Mouse (Mus musculus) frontal cortex, postnatal 25 days (tissue): ENCODE data around the gene Spred1.

Experiments used
- DNase-seq, 2 experiments: peaks; one replicate each; pipeline ENCODE4 v3.0.0; 2022; ENCODE audit warnings: low spot score in 2 of 2

Gene Spred1

DNA sequence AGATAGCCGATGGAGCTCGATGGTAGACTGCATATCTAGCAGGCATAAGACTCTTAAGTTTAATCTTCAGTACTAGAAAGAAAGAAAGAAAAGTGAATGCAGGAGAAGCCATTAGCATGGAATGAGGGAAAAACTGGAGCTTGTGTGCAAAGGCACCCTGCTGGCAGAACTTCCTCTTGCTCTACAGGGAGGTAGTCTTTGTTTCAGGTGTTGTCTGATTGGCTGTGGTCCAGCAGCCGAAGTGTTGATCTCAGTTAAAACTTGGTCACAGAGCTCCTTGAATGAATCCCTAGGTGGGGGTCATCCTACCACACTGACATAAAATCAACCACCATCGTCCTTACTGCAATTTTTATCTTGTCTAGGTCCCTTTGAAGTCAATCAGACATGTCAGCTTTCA, 55.8 kb downstream of the Spred1 start:
- no peak for DNase-seq

DNA sequence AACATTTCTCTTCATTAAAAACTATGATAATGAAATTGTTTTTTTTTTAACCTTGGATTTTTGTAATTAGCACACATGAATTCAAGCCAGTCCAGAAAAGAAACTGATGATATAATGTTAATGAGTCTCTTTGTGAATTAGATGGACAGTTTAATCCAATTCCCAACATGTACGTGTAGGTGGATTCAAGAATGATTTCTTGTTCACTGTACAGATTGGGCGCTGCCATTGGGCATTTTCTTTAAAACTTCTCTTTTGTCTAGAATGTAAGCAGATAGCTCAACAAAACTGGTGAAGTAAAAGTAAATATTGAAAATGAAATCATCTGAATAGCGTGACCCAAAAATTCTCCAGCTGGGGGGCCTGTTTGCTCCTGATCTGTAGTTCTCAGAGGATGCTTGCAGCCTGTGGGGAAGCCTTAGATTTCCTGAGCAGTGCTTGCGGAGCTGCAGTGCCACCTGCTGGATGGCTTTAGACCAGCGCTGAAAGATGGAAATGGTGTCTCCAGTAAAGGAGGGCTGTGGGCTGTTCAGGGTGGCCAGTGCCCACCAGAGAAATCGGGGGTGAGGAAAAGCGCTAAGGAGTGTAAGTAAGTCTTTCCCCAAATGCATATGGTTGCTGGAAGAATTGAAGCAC, 59.2 kb downstream of the Spred1 start:
- peak; percentile 77 to 79 for DNase-seq

DNA sequence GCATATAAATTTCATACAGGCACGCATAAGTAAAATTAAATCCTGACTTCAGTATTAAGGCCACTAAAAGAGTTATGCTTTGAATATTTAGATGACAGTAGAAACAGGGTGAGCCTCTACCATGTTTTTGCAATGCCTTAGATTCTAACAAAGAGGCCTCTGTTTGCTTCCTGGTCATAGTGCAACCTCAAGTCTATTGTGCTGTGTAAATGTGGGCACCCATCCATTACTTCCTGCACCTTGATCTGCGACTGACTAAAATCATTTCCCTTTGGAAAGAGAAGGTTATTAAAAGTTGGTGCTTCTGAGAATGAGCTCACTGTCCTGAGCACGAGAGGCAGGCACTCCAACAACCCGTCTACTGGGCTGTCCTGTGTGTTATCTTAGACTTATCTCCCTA, 64.4 kb downstream of the Spred1 start:
- no peak for DNase-seq

DNA sequence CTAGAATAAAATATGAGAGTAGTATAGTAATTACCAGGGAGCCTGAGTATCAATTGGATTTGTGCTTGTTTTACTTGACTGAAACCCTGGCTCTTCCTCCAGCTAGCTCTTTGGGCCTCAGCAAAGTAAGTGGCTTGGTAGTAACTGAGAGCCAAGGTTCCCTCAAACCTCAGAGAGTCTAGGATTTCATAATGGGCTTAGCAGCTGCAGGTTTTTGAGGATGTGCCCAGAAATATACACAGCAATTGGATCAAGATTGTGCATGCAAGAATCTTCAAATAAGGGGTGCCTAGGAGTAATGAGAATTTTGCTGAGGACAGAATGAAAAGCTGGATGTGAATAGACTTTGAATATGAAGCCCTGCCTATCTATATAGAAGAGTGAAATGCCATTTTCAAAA, 69.7 kb downstream of the Spred1 start:
- no peak for DNase-seq

DNA sequence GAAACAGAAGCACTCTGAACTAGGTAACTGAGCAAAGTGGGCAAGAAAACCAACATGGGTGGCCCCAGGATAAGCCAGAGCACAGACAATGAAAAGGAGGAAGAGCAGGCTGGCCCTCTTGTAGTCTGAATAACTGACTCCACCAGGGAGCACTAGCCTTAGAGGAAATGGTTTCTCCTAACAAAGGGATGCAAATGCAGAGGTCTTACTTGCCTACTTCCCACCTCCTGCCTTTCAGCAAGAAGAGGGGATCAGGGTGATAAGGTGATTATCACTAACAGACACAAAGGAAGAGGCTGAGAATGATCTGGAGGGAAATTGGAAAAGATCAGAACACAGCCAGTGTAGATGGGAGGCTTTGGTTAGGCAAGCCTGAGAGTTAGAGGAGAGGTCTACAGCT, 73.1 kb downstream of the Spred1 start:
- no peak for DNase-seq

DNA sequence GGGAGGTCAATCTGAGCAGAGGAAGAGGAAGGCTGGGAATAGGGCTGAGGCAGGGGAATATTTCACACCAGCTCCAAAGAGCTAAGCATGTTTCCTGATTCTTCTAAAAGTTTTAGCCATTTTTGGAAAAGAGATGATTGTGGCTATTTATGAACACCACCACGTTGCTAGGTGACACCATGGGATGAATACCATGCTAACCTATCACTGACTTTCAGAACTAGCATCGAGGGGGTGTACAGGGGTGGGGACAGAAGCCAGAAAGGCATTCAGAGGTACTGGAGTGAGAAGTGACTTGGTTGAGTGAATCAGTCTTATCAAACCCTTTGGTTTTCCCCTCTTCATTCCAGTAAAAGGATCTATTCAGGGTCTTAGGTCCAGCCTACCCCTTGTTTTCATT, 74.0 kb downstream of the Spred1 start:
- DNase-seq = no peak

DNA sequence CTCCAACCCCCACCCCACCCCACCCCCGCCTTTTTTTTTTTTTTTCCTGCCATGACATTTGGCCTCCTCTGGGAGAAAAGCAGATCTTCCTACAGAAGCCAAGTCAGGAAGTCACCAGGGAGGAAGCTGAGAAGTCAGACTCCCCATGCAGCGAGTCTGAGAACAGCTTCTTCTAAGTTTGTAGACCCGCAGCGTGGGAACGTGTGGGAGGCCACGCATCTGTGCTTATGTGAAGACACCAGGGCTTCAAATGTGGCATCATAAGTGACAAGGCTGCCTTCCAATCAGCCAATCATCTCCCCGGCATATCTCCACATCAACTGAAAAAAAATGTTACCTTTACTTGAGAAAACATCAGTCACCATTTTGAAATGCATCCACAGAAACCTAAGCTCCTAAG, 74.4 kb downstream of the Spred1 start:
- no peak for DNase-seq

DNA sequence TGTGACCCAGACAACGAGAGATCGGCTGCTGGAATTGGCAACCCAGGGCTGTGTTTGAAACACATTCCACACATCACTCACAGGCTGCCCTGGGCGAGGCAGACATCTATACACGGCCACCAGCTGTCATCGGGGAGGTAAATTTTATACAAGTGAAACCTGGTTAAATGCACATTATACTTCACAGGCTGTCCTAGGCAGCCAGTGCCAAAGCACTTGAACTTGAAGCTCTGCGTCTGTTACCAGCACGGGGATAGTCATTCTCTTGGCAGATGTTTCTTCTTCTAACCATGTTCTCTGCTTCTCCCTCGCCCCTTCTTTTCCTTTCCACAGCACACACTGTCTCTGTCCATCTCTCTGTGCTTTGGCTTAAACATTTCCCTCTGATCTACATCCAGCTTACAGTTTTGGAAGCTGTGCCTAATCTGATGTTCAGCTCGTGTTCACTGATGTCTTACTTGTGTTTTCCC, 79.7 kb downstream of the Spred1 start:
- no peak for DNase-seq

DNA sequence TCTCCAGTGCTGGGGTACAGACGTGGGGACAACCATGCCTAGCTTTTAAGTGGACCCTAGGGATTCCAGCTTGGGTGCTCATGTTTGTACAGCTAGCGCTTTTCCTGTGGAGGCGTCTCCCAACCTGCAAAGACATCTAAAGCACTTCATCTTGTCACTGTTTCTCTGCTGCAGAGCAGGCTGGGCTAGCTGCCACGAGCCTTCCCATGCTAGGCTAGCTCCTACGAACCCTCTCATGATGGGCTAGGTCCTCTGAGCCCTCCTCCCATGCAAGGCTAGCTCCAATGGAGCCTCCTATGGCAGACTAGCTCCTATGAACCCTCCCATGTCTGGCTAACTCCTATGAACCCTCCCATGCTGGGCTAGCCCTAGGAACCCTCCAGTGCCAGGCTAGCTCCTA, 82.2 kb downstream of the Spred1 start:
- peak in 1 of 2 experiments; percentile 34 for DNase-seq

DNA sequence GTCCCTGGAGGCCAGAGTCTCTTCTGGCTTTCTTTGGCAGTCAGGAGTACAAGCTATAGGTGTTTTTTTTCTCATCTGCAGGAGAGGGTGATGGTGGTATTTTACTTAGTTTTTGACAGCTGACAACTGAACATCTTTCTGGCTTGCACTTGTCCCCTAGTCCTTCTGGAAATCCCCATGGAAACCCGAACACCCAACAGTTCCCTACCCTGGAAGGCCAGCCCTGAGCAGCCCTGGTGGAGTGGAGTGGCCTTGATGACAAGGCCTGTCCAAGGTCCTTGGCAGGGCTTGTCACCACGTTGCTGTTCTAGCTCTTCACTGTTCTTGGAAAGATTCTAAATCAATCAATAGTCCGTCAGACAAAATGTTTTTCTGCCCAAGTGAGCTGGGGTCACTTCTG, 83.4 kb downstream of the Spred1 start:
- no peak for DNase-seq

DNA sequence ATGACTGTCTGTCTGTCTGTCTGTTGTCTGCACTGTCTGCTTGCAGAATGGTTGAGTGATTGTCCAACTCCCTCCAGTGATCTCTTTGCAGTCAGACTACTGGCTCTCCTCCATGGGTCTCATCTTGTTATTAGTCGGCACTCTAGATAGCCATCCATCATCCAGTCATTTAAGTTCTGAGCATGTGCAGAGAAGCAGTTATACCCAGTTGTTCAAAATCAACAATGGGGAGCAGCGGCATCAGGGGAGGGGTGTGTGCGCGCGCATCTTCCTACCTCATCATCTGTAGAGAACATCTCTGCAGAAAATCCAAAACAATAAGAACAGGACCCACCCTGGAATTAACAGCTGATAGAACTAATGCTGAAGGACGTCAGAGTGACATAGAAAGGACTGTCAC, 83.9 kb downstream of the Spred1 start:
- no peak for DNase-seq

DNA sequence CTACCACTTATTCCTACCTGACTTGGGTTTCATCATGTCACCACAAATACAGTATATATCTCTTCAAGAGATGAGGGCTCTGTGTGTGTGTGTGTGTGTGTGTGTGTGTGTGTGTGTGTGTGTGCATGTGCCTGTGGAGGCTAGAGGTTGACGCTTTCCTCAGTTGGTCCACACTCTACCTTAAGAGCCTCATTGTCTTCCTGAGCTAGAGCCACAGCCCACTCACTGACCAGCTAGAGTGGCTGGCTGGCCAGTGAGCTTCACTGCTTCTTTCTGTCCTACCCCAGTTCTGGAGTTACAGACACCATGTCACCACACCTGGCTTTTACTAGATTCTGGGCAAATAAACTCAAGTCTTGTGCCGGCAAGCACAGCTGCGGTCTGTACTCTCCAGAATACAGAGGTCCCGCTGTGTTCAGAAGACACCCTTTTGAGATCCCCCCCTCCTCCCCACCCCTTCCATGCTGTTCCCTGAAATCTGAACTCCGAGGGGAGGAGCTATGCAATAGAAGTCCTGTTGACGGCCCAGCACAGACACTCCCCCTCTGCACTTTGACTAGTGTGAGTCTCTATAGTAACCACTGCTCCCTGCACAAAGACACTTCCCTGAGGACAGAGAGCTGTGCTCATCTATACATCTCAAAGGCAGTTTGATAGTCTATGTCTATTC, 89.4 kb downstream of the Spred1 start:
- no peak for DNase-seq

DNA sequence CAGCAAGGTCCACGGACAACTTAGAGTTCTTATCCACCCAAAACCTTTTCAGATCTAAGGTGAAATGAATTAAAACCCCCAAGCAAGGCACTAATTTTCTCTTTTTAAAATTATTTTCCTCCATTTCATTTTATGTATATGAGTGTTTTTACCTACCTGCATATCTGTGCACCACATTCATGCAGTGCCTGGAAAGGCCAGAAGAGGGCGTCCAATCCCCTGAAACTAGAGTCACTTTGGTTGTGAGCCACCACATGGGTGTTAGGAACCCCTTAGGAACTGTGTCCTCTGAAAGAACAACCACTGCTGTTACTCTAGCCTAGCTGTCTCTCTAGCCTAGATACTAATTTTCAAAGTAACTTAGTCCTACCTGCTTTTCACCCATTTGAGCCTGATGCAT, 95.0 kb downstream of the Spred1 start:
- DNase-seq = no peak

DNA sequence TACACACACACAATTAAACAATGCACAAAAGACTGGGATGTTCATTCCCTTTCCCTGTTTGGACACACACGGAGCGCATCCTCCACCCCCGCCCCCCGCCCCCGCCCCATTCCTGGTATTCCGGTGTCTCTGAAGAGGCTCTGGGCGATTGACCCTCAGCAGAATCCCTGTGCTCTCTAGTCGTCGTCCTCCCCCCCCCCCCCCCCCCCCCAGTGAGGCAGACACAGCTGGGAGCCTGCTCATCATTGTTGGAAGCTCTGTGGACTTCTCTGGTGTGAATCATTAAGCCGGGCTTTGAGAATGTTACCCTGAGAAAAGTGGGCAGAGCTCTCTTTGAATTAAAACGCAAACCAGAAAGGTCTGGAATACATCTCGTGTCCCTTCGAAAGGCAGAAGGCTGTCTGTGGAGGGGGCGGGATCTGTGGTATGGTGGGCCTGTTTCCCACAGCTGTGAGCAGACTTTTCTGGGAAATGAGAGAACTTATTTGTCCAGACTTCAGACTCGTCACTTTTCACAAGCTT, 96.6 kb downstream of the Spred1 start:
- no peak for DNase-seq

DNA sequence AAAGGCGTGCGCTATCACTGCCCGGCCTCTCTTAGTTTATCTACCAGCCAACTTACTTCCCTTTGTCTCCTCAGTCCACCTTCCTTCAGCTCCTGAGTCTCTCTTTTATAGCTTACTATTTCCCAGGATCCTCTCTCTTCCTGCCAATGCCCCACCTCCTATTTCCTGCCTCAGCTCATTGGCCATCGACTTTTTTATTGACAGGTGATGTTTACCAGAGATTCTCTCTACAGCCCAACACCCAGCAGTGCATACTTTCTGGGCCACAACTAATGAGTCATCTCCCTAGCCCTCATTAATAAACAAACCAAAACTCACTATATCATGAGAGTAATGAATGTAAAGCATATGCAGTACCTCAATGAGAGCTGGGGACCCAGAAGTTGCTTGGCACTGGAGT, 98.4 kb downstream of the Spred1 start:
- DNase-seq = no peak

DNA sequence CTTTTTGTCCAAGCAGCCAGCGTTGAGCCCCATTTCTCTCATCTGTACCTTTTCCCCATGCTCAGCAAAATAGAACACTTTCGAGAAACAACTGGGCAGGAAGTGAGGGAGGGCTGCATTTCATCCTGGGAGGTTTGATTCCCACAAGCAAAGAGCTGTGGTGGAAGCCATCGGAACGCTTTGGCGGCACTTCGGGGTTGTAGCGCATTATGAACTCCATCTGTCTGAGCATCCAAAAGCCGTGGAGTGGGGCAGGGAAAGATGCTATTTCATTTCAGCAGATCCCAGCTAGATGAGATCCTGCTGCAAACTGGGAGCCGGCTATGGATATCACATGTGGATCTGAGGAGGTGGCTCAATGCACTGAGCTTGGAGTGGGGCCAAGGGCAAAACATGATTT, 101.5 kb downstream of the Spred1 start:
- DNase-seq = no peak

DNA sequence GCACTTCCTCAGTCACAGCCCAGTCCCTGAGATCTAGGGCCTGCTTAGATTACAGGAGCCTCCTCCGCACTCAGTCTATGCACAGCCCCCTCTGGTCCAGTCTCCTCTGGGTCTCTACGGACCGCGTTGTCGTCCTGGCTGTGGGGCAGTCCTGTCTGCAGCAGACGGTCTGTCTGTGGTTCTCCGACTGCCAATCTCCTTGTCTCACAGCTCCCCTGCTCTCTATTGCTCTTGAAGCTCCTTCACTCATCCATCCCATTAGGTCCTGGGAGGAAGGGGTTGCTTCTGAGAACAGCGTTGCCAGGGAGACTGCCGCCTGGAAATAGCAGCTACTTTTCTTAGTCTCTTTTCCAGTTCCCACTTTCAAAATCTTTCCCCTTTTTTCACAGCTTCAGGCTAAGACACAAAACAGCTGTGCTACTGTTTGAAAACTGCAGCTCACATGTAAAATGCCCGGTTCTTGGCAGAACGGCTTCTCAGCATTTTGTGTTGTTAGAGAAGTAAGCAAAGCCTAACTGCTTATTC, 107.5 kb downstream of the Spred1 start:
- peak in 1 of 2 experiments; percentile 15 for DNase-seq

DNA sequence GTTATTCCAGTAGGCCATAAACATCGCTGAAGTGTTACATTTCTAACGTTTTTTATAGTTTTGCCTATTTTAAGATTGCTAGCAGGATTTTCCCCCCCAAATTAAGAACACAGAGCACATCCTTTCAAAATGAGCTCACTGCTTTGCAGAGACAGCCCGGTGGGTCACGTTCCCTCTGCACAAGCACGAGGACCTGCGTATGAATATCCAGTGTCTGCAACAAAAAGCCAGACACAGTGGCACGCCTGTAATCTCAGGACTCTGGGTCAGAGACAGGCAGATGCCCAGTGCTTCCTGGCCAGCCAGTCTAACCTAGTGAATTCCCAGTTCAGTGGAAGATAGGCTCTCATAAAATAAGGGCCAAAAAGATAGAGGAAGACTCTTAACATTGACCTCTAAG, 109.1 kb downstream of the Spred1 start:
- DNase-seq = no peak

DNA sequence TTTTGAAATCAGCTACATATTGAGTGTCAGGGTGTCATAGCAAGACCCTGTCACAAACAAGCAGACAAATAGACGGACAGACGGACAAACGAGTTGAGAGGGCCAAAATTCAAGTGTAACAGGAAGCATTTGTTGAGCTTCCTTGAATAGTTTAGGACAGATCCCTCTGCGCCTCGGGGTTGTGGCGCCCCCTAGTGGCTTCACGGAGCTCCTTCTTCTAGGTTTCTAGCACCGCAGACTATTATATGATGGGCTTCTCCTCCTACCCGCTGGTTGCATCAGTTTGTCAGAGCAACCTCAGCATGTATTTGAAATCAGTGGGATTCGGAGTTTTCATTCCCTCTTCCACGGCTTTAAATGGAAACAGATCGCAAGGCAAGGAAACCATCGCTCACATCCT, 110.1 kb downstream of the Spred1 start:
- peak; percentile 63 to 87 for DNase-seq
